Mouse (Mus musculus) midbrain, embryonic 15.5 days (tissue): ENCODE data around the gene Treh. TPM values are rescaled to one million over a fixed set of nuclear protein-coding genes. Genes with fewer than 3 reads are reported as not detected.

Experiments used
- ATAC-seq: fragments of 200-750 bp; cut with Nextera tagmentation; replicated peaks from 2 replicates; pipeline ENCODE4 v1.8.0; 2017; ENCODE audit warnings: moderate TSS enrichment
- H3K27ac ChIP-seq: fragments of 300-500 bp; sonication (generic); 2 replicates; pipeline ENCODE4 v1.5.1; 2015; ENCODE audit warnings: mild to moderate bottlenecking, inconsistent platforms
- H3K27me3 ChIP-seq: fragments of 300-500 bp; sonication (generic); replicated peaks from 2 replicates; pipeline ENCODE4 v1.6.1; 2015; ENCODE audit warnings: inconsistent platforms
- H3K36me3 ChIP-seq: fragments of 300-500 bp; sonication (generic); replicated peaks from 2 replicates; pipeline ENCODE4 v1.6.1; 2015; ENCODE audit warnings: inconsistent platforms
- H3K4me1 ChIP-seq: fragments of 300-500 bp; sonication (generic); 2 replicates; pipeline ENCODE4 v1.6.1; 2015; ENCODE audit warnings: inconsistent platforms
- H3K4me2 ChIP-seq: fragments of 300-500 bp; sonication (generic); 2 replicates; pipeline ENCODE4 v1.6.1; 2015; ENCODE audit warnings: inconsistent platforms, mild to moderate bottlenecking, moderate library complexity
- H3K4me3 ChIP-seq: fragments of 300-500 bp; sonication (generic); 2 replicates; pipeline ENCODE4 v1.5.1; 2015; ENCODE audit warnings: mild to moderate bottlenecking, inconsistent platforms
- H3K9ac ChIP-seq: fragments of 300-500 bp; sonication (generic); 2 replicates; pipeline ENCODE4 v1.6.1; 2015; ENCODE audit warnings: mild to moderate bottlenecking, inconsistent platforms
- H3K9me3 ChIP-seq: fragments of 300-500 bp; sonication (generic); 2 replicates; pipeline ENCODE4 v1.6.1; 2016; ENCODE audit warnings: inconsistent platforms
- WGBS: fragments of 180-500 bp; shearing (Covaris S2); methylation state at CpG from one replicate; pipeline ENCODE4 v1.1.7; 2015; ENCODE audit warnings: mixed read lengths; 5-methylcytosine and 5-hydroxymethylcytosine counted together
- polyA plus RNA-seq: library from polyadenylated mRNA; unstranded; fragments of >200 nt; fragmentation: Nextera tagmentation; extraction: Ambion mirVana; gene quantifications from 2 replicates; pipeline ENCODE4 v1.2.1, GENCODE M21; 2015

The Treh gene
- polyA plus RNA-seq, 1 experiment from 2014 or later = not detected

DNA sequence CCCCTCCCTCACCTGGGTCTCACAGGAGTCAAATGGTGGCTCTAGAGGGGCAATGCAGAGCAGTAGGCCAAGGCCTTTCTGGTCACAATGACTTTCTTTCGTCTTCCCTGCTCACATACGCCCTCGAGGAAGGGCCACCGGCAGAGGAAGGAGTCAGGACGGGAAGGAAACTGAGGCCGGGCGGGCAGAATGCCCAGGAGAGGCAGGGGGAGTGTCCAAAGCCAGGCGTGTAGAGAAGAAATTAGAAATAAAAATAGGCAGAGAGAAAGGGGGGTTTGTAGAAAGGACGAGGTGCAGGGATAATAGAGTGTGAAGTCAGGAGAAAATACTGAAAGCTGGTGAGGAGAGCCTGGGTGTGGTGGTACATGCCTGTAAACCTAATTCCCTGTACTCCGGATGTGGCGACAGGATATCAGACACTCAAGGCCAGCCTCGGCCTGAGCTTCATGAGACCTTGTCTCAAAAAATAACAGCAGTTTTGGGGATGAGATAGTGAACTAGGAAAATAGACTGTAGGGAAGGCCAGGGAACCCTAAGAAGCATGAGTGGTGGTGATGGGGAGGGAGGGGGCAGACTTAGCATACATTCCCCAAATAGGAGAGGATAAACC, 60.0 kb downstream of the Treh start:
- Histone ChIP-seq H3K9ac (no peak overlapping the region), H3K36me3 (no peaks in the 10 kb centered on the region), H3K9me3 (no peaks in the 10 kb centered on the region), H3K4me3 (peak overlapping the region; percentile 49), H3K27ac (0 out of 2 replicates have a peak overlapping the region, but pooled peaks have one; percentile 4), H3K4me2 (peak overlapping the region; percentile 97), H3K4me1 (peaks cover 20% of the 10 kb centered on the region), H3K27me3 (peaks cover 11% of the 10 kb centered on the region)
- ATAC-seq = no peak
- WGBS = 51% methylated on average over 12 of the region's 12 CpGs

- Histone ChIP-seq H3K4me1 (peaks cover 20% of the 10 kb centered on the region), H3K27ac (0 out of 2 replicates have a peak overlapping the region, but pooled peaks have one; percentile 4), H3K36me3 (no peaks in the 10 kb centered on the region), H3K4me3 (peak overlapping the region; percentile 49), H3K4me2 (peak overlapping the region; percentile 97), H3K9ac (peak overlapping the region; percentile 55), H3K27me3 (peaks cover 11% of the 10 kb centered on the region), H3K9me3 (no peaks in the 10 kb centered on the region)
- ATAC-seq = peak; percentile 62
- under 1% methylated on average over 77 of the region's 79 CpGs for WGBS
Measured at GRCm38 (mm10) chr9:44733671-44734523, 60.9 kb downstream of the Treh start.

- Histone ChIP-seq H3K4me3 (peak within 1 kb of the TSS; percentile 49), H3K9me3 (no peaks in the 10 kb centered on the region), H3K27me3 (peaks cover 11% of the 10 kb centered on the region), H3K4me2 (peak within 1 kb of the TSS; percentile 97), H3K27ac (no peak within 1 kb of the TSS), H3K36me3 (no peaks in the 10 kb centered on the region), H3K4me1 (peaks cover 20% of the 10 kb centered on the region), H3K9ac (peak within 1 kb of the TSS; percentile 55)
- peak; percentile 72 for ATAC-seq
- under 1% methylated on average over 47 of the region's 47 CpGs for WGBS
Measured at GRCm38 (mm10) chr9:44734524-44735494, 61.8 kb downstream of the Treh start, which contains the start of gene Phldb1. TSS of gene Phldb1 (minus strand) at chr9:44735198.

DNA sequence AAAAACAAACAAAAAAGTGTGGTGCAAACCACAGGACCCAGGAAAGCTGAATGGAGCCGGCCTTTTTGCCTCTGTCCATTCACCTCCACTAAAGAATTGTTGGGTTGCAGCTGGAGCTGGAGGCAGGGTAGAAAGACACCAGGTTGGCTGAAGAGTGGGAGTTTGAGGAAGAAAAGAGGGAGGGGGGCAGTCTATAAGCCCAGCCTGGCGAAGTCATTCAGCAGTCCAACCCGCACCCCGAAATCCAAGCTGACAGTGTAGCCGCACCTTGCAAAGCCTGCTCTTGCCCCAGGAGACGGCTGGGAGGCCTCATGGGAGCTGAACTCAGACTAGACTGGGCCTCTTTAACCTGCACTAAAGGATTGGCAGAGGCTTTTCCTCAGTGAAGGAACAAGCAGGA, 62.9 kb downstream of the Treh start:
- no peaks in the 10 kb centered on the region for H3K36me3 ChIP-seq
- WGBS = 78% methylated on average over 6 of the region's 6 CpGs
- no peak overlapping the region for H3K9ac ChIP-seq
- H3K27ac ChIP-seq = no peak overlapping the region
- H3K27me3 ChIP-seq = peaks cover 11% of the 10 kb centered on the region
- no peaks in the 10 kb centered on the region for H3K9me3 ChIP-seq
- ATAC-seq = no peak
- H3K4me1 ChIP-seq = peaks cover 20% of the 10 kb centered on the region
- no peak overlapping the region for H3K4me2 ChIP-seq
- H3K4me3 ChIP-seq = no peak overlapping the region

Other genes starting within 250 kb of the Treh start
- gene Foxr1, start 232.1 kb upstream of the Treh start, polyA plus RNA-seq = not detected in 2 replicates
- not detected in 2 replicates for gene Upk2, start 218.3 kb upstream of the Treh start, polyA plus RNA-seq
- gene Bcl9l, start 190.4 kb upstream of the Treh start, polyA plus RNA-seq = 12.5 and 13.0 TPM in 2 replicates
- gene Cxcr5, start 111.4 kb upstream of the Treh start, polyA plus RNA-seq = not detected in 2 replicates
- 20.7 and 22.6 TPM in 2 replicates for gene Ddx6, start 68.3 kb upstream of the Treh start, polyA plus RNA-seq
- 56.5 and 58.9 TPM in 2 replicates for gene Phldb1, start 62.0 kb downstream of the Treh start, polyA plus RNA-seq
- 134 and 136 TPM in 2 replicates for gene Arcn1, start 94.6 kb downstream of the Treh start, polyA plus RNA-seq
- gene Ift46, start 94.7 kb downstream of the Treh start, polyA plus RNA-seq = 168 and 169 TPM in 2 replicates
- gene Tmem25, start 126.1 kb downstream of the Treh start, polyA plus RNA-seq = 16.1 and 18.3 TPM in 2 replicates
- gene Ttc36, start 129.8 kb downstream of the Treh start, polyA plus RNA-seq = 0.41 TPM in 1 of 2 replicates, not detected in the other
- 23.5 and 25.6 TPM in 2 replicates for gene Kmt2a, start 208.1 kb downstream of the Treh start, polyA plus RNA-seq
- gene Atp5l, start 247.5 kb downstream of the Treh start, polyA plus RNA-seq = 670 and 687 TPM in 2 replicates